Mouse (Mus musculus): ENCODE measurements around the gene Gkn1.

DNA sequence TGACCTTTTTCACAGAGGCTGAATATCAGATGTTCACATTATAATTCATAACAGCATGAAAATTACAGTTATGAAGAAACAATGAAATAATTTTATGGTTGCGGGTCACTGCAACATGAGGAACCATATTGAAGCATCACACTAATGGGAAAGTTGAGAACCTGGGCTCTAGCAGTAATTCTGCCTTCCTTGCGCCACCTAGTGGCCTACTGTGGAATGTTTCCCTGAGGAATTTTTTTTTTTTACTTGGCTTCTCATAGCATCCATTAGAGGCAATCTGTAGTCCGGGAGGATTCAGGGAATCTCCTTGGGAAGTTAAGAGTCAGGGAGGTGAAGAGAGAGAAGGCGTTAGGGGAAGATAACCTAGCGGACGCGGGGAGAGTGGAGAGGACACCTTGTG, 35.5 kb upstream of the Gkn1 start:
- peak; percentile 4 for TF ChIP-seq CTCF (IDR thresholded peaks at IDR 0.05; ENCODE audit: control insufficient read depth, insufficient read depth, insufficient read length)
- no peak for TF ChIP-seq MAX (IDR thresholded peaks at IDR 0.05)
- TF ChIP-seq MYOG (IDR thresholded peaks at IDR 0.05; ENCODE audit: control insufficient read depth, extremely low read depth, insufficient read length) = no peak
- TF ChIP-seq MYOD1 (IDR thresholded peaks at IDR 0.05; ENCODE audit: control insufficient read depth, insufficient read length, low read depth) = no peak
- TF ChIP-seq USF1 (IDR thresholded peaks at IDR 0.05; ENCODE audit: low read depth) = no peak
- TF ChIP-seq CEBPB (IDR thresholded peaks at IDR 0.05; ENCODE audit: low read depth) = no peak

All from C2C12 (cell line).